Mouse (Mus musculus) CH12.LX (cell line): ENCODE measurements at regions not wholly inside any gene's neighbourhood (a gene's known extent, or its start where the extent isn't known, plus 50 kb on each side); places are given as distances from the start of the nearest gene placed in this dataset.

Source experiments
- CTCF ChIP-seq, 2 experiments: IDR thresholded peaks in 1 of 2; conservative IDR thresholded peaks in 1 of 2; 2 replicates each; pipeline ENCODE4 v1.5.1; 2011 to 2012; ENCODE audit warnings: low read depth in 2 of 2, low read length in 2 of 2, improper control_type of control experiment in 1 of 2, inconsistent platforms in 1 of 2, mild to moderate bottlenecking in 1 of 2, moderate library complexity in 1 of 2
- E2F4 ChIP-seq: IDR thresholded peaks from 2 replicates; pipeline ENCODE4 v1.6.1; 2011; ENCODE audit warnings: low read depth, low read length, improper control_type of control experiment; ENCODE audit not compliant: insufficient replicate concordance
- MEF2A ChIP-seq: IDR thresholded peaks from 2 replicates; pipeline ENCODE4 v1.6.1; 2014; ENCODE audit warnings: low read depth, mild to moderate bottlenecking, inconsistent platforms, low read length, improper control_type of control experiment, borderline replicate concordance
- NRF1 ChIP-seq: IDR thresholded peaks from 2 replicates; pipeline ENCODE4 v1.6.1; 2014; ENCODE audit warnings: low read depth, mild to moderate bottlenecking, inconsistent platforms, low read length, improper control_type of control experiment, moderate library complexity
- POLR2A ChIP-seq: IDR thresholded peaks from 2 replicates; pipeline ENCODE4 v1.6.1; 2011; ENCODE audit warnings: low read depth, mild to moderate bottlenecking, improper control_type of control experiment, low read length
- SIN3A ChIP-seq: IDR thresholded peaks from 2 replicates; pipeline ENCODE4 v1.6.1; 2012; ENCODE audit warnings: low read length, improper control_type of control experiment, inconsistent platforms
- USF1 ChIP-seq: IDR thresholded peaks from 2 replicates; pipeline ENCODE4 v1.6.1; 2014; ENCODE audit warnings: low read depth, mild to moderate bottlenecking, inconsistent platforms, low read length, improper control_type of control experiment

DNA sequence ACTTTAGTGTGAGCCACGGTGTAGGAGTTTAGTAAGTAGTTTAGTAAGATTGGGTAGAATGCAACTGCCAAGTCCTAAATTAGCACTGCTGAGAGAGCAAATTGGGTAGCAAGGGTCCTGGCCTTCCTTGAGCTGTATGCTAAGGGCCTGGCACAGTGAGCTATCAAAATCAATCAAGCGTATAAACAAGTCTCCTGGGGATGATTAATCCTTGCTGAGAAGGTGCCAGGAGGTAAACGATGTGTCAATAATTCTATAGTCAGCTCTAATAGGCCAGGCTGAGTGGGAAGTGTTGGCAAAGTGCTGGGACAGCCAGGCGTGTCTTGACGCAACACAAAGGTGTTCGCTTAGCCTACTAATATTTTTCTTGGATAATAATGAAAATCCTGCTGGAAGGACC is 183.6 kb upstream of the Thbs1 start:
- no peak for TF ChIP-seq USF1
- TF ChIP-seq MEF2A: no peak
- TF ChIP-seq E2F4: no peak
- no peak for TF ChIP-seq POLR2A
- no peak for TF ChIP-seq CTCF (conservative IDR thresholded peaks at IDR 0.05 in 1 of 2, IDR thresholded peaks at IDR 0.05 in 1 of 2; ENCODE audit: low read depth in 2 of 2, low read length in 2 of 2)
- TF ChIP-seq NRF1: no peak
- TF ChIP-seq SIN3A: no peak
